Mouse (Mus musculus) embryonic facial prominence, embryonic 14.5 days (tissue): ENCODE measurements around the gene Lrp6. TPM values are rescaled to one million over a fixed set of nuclear protein-coding genes. Genes with fewer than 3 reads are reported as not detected.
A peak's percentile ranks its signal among the peaks of the same experiment; 100 is the strongest.

Experiments
- ATAC-seq: fragments of 200-750 bp; cut with Nextera tagmentation; 2 replicates; pipeline ENCODE4 v1.8.0; 2017; ENCODE audit warnings: low read depth, moderate number of reproducible peaks, moderate TSS enrichment
- DNase-seq: peaks from one replicate; pipeline ENCODE4 v3.0.0-alpha.2; 2015; ENCODE audit warnings: low spot score
- H3K27ac ChIP-seq: fragments of 300-500 bp; sonication (generic); replicated peaks from 2 replicates; pipeline ENCODE4 v1.5.1; 2014; ENCODE audit warnings: low read depth, mild to moderate bottlenecking, low read length, moderate library complexity
- H3K27me3 ChIP-seq: fragments of 300-500 bp; sonication (generic); replicated peaks from 2 replicates; pipeline ENCODE4 v1.6.1; 2014; ENCODE audit warnings: low read length; ENCODE audit not compliant: control insufficient read depth, insufficient read depth
- H3K36me3 ChIP-seq: fragments of 300-500 bp; sonication (generic); 2 replicates; pipeline ENCODE4 v1.6.1; 2014; ENCODE audit warnings: low read length, mixed read lengths; ENCODE audit not compliant: control insufficient read depth, insufficient read depth
- H3K4me1 ChIP-seq: fragments of 300-500 bp; sonication (generic); 2 replicates; pipeline ENCODE4 v1.6.1; 2014; ENCODE audit warnings: antibody characterized with exemption, low read length; ENCODE audit not compliant: control insufficient read depth, insufficient read depth
- H3K4me2 ChIP-seq: fragments of 300-500 bp; sonication (generic); 2 replicates; pipeline ENCODE4 v1.6.1; 2014; ENCODE audit warnings: low read depth, mild to moderate bottlenecking, low read length, moderate library complexity, mixed read lengths
- H3K4me3 ChIP-seq: fragments of 300-500 bp; sonication (generic); 2 replicates; pipeline ENCODE4 v1.5.1; 2014; ENCODE audit warnings: low read depth, mild to moderate bottlenecking, low read length
- H3K9ac ChIP-seq: fragments of 300-500 bp; sonication (generic); 2 replicates; pipeline ENCODE4 v1.6.1; 2014; ENCODE audit warnings: low read depth, mild to moderate bottlenecking, low read length, moderate library complexity, mixed read lengths
- H3K9me3 ChIP-seq: fragments of 300-500 bp; sonication (generic); 2 replicates; pipeline ENCODE4 v1.6.1; 2016; ENCODE audit warnings: low read length; ENCODE audit not compliant: control insufficient read depth
- WGBS: fragments of 180-500 bp; shearing (Covaris S2); extraction: QIAGEN DNeasy Blood & Tissue Kit; methylation state at CpG from one replicate; pipeline ENCODE4 v1.1.7; 2014; 5-methylcytosine and 5-hydroxymethylcytosine counted together
- polyA plus RNA-seq: library from polyadenylated mRNA; unstranded; fragments of >200 nt; fragmentation: Nextera tagmentation; extraction: Ambion mirVana; gene quantifications from 2 replicates; pipeline ENCODE4 v1.2.1, GENCODE M21; 2014

The Lrp6 gene
- polyA plus RNA-seq, 1 experiment from 2014 or later = 39.8 TPM

DNA sequence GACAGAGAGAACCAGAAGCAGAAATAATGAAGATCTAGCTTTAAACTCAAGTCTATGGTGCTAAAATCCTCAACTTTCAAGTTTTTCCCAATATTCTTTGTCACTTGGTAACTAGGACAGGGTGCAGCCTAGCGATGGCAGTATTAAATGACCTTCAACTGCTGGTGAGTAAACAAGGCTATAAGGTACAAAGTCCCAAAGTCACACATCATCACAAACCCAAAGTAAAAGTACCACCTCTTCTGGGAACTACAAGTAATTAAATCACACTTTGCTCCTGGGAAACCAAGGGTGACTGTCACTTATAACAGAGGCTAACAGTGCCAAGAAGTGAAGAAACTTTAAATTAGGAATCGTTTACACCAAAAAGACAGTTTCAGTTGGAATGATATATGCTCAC, 2.2 kb downstream of the Lrp6 start:
- Histone ChIP-seq H3K4me2 (peak overlapping the region; percentile 64), H3K27ac (no peak overlapping the region), H3K4me1 (peaks cover 13% of the 10 kb centered on the region), H3K9ac (no peak overlapping the region), H3K4me3 (peak overlapping the region; percentile 91), H3K9me3 (no peaks in the 10 kb centered on the region), H3K36me3 (no peaks in the 10 kb centered on the region), H3K27me3 (no peaks in the 10 kb centered on the region)
- DNase-seq (no peak), ATAC-seq (no peak)
- 60% methylated on average over 2 of the region's 2 CpGs for WGBS

GRCm38 (mm10) chr6:134559635-134560034, 7.1 kb downstream of the Lrp6 start:
- no peaks in the 10 kb centered on the region for H3K27me3 ChIP-seq
- DNase-seq (no peak), ATAC-seq (no peak)
- no peaks in the 10 kb centered on the region for H3K9me3 ChIP-seq
- no peak overlapping the region for H3K27ac ChIP-seq
- 73% methylated on average over 3 of the region's 3 CpGs for WGBS
- H3K4me3 ChIP-seq = no peak overlapping the region
- H3K4me2 ChIP-seq = no peak overlapping the region
- H3K36me3 ChIP-seq = no peaks in the 10 kb centered on the region
- peaks cover 6% of the 10 kb centered on the region for H3K4me1 ChIP-seq
- no peak overlapping the region for H3K9ac ChIP-seq

DNA sequence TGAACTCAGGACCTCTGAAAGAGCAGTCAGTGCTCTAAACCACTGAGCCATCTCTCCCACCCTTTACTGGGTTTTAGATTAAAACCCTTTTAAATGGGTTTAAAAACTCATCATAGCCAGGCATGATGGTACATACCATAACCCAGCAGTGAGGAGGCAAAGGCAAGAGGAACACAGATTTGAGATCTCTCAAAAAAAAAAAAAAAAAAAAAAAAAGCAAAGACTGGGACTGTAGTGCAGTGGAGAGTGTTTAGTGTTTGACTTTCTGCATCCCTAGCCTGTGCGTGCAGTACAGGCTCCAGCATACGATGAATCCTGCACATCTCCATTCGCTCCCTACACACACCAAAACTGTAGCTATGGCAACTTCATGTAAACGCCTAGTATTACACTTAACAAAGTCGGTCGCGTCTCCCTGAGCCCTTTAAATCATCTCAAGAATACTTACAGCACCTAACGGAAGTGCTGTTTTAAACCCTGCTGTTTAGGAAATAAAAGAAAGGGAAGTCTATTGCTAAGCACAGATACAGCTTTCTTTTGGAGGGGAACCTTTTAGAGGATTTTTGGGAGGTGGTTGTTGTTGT, 8.1 kb downstream of the Lrp6 start:
- H3K27me3 ChIP-seq = no peaks in the 10 kb centered on the region
- no peak for DNase-seq
- H3K4me3 ChIP-seq = no peak overlapping the region
- whole genome bisulfite sequencing = 66% methylated on average over 8 of the region's 8 CpGs
- no peak overlapping the region for H3K9ac ChIP-seq
- no peak overlapping the region for H3K4me2 ChIP-seq
- no peaks in the 10 kb centered on the region for H3K36me3 ChIP-seq
- no peak overlapping the region for H3K27ac ChIP-seq
- ATAC-seq = no peak
- no peaks in the 10 kb centered on the region for H3K9me3 ChIP-seq
- H3K4me1 ChIP-seq = no peaks in the 10 kb centered on the region

DNA sequence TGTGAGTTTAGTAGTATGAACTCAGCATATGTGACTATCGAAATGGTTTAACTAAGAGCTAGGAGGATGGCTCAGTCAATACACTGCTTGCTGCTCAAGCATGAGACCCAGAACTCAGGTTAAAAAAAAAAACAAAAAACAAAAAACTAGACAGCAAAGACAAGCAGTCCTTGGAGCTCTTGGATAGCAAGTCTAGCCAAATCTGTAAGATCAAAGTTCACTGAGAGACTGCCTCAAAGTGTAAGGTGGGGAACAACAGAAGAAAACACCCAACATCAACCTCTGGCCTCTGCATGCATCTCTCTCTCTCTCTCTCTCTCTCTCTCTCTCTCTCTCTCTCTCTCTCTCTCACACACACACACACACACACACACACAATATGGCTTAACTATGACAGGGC, 9.7 kb downstream of the Lrp6 start:
- no peak for ATAC-seq
- H3K4me1 ChIP-seq = no peaks in the 10 kb centered on the region
- no peak for DNase-seq
- WGBS = 85% methylated on average over 1 of the region's 1 CpGs
- H3K27ac ChIP-seq = no peak overlapping the region
- H3K9ac ChIP-seq = no peak overlapping the region
- no peak overlapping the region for H3K4me3 ChIP-seq
- H3K36me3 ChIP-seq = no peaks in the 10 kb centered on the region
- no peak overlapping the region for H3K4me2 ChIP-seq
- no peaks in the 10 kb centered on the region for H3K27me3 ChIP-seq
- no peaks in the 10 kb centered on the region for H3K9me3 ChIP-seq

DNA sequence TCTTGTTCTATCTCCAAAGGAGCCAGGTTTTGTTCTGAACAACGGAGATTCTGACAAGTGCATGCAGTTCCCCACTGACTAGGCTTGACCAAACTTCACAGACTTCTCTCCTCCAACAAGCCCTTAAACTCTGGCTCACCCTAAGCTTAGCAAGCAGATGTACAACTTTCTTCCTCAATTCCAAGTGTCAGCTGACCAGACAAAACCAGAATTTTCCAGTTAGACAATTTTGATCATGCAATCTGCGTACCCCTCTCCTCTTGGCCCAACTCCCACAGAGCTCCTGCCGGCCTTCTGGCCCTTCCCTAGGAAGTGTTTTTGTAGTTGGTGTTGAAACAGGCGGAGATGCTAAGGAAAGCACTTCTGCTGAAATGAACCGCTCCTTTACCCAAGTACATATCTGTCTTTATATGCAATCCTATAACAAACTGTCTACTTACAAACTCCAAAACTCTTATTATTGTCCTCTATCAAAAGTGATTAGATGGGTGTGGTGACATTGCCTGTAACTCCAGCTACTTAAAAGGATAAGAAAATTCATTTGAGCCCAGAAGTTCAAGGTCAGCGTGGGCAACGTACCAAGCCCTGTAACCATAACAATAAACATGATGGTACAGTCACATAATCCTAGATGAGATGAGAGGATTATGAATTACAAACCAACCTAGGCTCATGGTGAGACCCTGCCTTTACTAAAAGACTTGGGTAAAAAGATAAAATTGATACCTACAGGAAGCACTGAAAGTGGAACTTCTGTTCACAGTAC, 10.4 kb downstream of the Lrp6 start:
- no peaks in the 10 kb centered on the region for H3K36me3 ChIP-seq
- no peaks in the 10 kb centered on the region for H3K27me3 ChIP-seq
- H3K9me3 ChIP-seq = no peaks in the 10 kb centered on the region
- DNase-seq (peak; percentile 41), ATAC-seq (no peak; the same call in 1 of the 2 replicates)
- no peaks in the 10 kb centered on the region for H3K4me1 ChIP-seq
- H3K4me2 ChIP-seq = no peak overlapping the region
- no peak overlapping the region for H3K27ac ChIP-seq
- H3K4me3 ChIP-seq = no peak overlapping the region
- WGBS = 65% methylated on average over 7 of the region's 7 CpGs
- no peak overlapping the region for H3K9ac ChIP-seq

DNA sequence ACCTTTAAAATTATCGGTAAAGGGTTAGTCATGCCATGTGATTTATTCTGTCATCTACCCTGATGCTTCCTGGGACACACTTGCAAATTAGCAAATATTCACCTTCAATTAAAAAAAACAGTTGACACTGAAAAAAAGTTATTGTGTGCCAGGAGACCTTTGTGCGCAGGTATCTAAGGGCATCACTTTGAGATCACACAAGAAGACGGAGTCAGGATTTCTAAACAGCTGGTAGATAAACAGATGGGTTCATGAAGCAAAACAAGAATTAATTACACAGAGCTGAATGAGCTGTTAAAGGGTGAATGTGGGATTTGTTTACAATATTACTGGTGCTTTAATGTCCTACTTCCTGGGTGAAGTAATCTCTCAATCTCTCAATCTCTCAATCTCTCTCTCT, 11.6 kb downstream of the Lrp6 start:
- Histone ChIP-seq H3K4me2 (no peak overlapping the region), H3K27ac (no peak overlapping the region), H3K9me3 (no peaks in the 10 kb centered on the region), H3K36me3 (no peaks in the 10 kb centered on the region), H3K27me3 (no peaks in the 10 kb centered on the region), H3K4me1 (no peaks in the 10 kb centered on the region), H3K4me3 (no peak overlapping the region), H3K9ac (no peak overlapping the region)
- ATAC-seq = no peak
- 87% methylated on average over 3 of the region's 3 CpGs for WGBS
- DNase-seq = no peak

DNA sequence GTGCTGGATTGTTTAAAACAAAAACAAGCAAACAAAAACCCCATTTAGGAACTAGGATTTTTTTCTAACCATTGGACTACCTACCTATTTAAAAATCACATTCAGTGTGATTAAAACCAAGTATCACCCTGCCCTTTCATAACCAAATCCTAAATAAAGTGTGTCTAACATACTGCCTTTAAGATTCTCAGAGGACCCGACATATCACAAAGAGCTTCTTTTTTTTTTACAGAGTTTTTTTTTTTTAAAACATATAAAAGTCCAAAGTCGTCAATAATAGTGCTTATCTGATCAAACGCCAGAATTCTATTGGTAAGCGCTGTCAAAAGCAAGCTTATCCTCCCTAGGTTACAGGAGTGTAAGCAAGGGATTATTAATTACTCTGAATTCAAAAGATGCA, 12.5 kb downstream of the Lrp6 start:
- Histone ChIP-seq H3K27me3 (no peaks in the 10 kb centered on the region), H3K9ac (no peak overlapping the region), H3K4me1 (no peaks in the 10 kb centered on the region), H3K4me2 (no peak overlapping the region), H3K9me3 (no peaks in the 10 kb centered on the region), H3K36me3 (no peaks in the 10 kb centered on the region), H3K27ac (no peak overlapping the region), H3K4me3 (no peak overlapping the region)
- ATAC-seq = no peak
- 83% methylated on average over 4 of the region's 4 CpGs for WGBS
- no peak for DNase-seq

- H3K4me2 ChIP-seq = no peak overlapping the region
- no peak overlapping the region for H3K27ac ChIP-seq
- WGBS = 63% methylated on average over 1 of the region's 1 CpGs
- no peak overlapping the region for H3K9ac ChIP-seq
- H3K4me3 ChIP-seq = no peak overlapping the region
- no peaks in the 10 kb centered on the region for H3K9me3 ChIP-seq
- DNase-seq (no peak), ATAC-seq (no peak)
- H3K27me3 ChIP-seq = no peaks in the 10 kb centered on the region
- H3K36me3 ChIP-seq = peaks cover 6% of the 10 kb centered on the region; the same call in 1 of the 2 replicates
- H3K4me1 ChIP-seq = no peaks in the 10 kb centered on the region
Measured at GRCm38 (mm10) chr6:134551007-134551406, 15.8 kb downstream of the Lrp6 start.

DNA sequence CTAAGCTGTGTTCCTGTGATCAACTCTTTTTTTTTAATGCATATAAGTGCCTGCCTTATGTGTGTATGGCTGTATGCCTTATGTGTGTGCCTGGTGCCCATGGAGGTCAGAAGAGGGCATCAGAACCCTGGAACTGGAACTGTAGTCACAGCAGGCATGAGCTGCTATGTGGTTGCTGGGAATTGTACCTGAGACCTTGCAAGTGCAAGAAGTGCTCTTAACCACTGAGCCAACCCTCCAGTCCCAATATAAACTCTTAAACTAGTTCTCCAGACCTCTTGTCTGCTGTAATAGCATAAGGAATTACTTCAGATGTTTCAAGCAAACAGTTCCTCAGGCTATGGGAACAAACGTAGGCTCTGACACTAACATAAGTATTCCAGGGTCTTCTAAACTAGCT, 16.4 kb downstream of the Lrp6 start:
- ATAC-seq (no peak), DNase-seq (no peak)
- 50% methylated on average over 1 of the region's 1 CpGs for WGBS
- Histone ChIP-seq H3K9me3 (no peaks in the 10 kb centered on the region), H3K36me3 (peaks cover 6% of the 10 kb centered on the region; the same call in 1 of the 2 replicates), H3K4me3 (no peak overlapping the region), H3K4me1 (no peaks in the 10 kb centered on the region), H3K27ac (no peak overlapping the region), H3K27me3 (no peaks in the 10 kb centered on the region), H3K4me2 (no peak overlapping the region), H3K9ac (no peak overlapping the region)
